Mouse (Mus musculus) megakaryocyte-erythroid progenitor cell, adult 5-6 weeks (primary cell): ENCODE data around the gene Kiss1r. TPM values are rescaled to one million over a fixed set of nuclear protein-coding genes. Genes with fewer than 3 reads are reported as not detected.
A peak's percentile ranks its signal among the peaks of the same experiment; 100 is the strongest.
"Not testable (repeated sequence)": the region's sequence is repeated elsewhere in the genome, so short reads cannot be mapped to it uniquely, and the experiment has no call there.

Source experiments
- ATAC-seq: replicated peaks from 2 replicates; pipeline ENCODE4 v1.8.0; 2016; ENCODE audit warnings: mild to moderate bottlenecking, inconsistent platforms; ENCODE audit not compliant: severe bottlenecking, poor library complexity, low FRiP score, low TSS enrichment
- total RNA-seq, 2 experiments: library from RNA; stranded (forward) in 1 of 2; stranded (reverse) in 1 of 2; fragments of 200-1000, 215-1000 nt in 1 of 2; fragments of >200 nt in 1 of 2; fragmentation: Nextera tagmentation in 1 of 2; gene quantifications; 2 replicates each; pipeline ENCODE4 v1.2.3; 2014 to 2017

Gene Kiss1r
- total RNA-seq, 2 experiments from 2014 or later = 0.31 TPM; not detected in 1

DNA sequence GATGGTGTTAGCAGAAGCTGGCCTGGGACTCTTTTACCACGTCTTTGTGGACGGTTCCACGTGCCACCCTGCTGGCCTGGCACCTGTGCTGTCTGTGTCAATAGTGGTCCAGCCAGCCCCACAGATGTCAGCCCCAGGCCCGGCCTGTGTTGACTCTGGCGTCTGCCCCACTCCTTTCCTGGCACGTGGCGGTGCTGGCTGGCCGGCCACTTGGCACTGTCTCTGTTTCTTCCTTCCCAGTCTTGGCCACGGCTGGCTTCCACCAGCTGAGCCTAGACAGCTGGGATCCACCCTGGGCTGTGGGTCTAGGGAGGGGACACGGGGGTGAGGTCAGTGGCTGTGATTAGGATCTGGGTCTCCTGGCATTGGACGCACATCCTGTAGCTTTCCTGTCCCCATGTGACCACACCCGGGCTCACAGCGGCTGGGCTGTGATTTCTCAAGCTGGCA, 17.5 kb downstream of the Kiss1r start:
- ATAC-seq = no peak

GRCm38 (mm10) chr10:79934794-79935569, 18.2 kb downstream of the Kiss1r start:
- ATAC-seq = no peak

GRCm38 (mm10) chr10:79936284-79936910, 19.6 kb downstream of the Kiss1r start:
- 0 out of 2 replicates have a peak, but pooled peaks have one; percentile 4 for ATAC-seq

DNA sequence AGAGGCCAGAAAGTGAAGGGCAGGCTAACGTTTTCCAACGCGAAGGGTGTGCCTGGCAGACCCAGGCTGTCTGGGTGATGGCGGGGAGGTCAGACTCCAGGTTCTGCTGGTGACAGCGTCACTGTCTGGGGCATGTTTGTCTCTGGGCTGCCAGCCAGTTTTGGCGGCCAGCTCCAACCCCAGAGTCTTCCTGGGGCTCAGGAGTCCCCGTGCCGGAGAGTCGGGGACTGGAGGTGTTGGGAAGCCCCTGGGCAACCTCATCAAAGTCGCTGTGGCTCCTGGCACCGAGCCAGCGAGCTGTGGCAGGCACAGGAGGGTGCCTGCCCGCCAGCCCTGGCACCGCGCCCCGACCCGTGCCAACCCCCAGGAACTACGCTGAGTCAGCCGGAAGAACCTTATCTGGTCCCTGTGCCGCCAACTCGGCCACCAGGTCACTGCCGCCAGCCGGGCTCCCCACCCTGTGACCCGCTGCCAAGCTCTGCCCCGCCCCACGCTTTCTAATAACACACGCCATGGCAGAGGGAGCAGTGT, 20.2 kb downstream of the Kiss1r start:
- peak; percentile 84 for ATAC-seq

DNA sequence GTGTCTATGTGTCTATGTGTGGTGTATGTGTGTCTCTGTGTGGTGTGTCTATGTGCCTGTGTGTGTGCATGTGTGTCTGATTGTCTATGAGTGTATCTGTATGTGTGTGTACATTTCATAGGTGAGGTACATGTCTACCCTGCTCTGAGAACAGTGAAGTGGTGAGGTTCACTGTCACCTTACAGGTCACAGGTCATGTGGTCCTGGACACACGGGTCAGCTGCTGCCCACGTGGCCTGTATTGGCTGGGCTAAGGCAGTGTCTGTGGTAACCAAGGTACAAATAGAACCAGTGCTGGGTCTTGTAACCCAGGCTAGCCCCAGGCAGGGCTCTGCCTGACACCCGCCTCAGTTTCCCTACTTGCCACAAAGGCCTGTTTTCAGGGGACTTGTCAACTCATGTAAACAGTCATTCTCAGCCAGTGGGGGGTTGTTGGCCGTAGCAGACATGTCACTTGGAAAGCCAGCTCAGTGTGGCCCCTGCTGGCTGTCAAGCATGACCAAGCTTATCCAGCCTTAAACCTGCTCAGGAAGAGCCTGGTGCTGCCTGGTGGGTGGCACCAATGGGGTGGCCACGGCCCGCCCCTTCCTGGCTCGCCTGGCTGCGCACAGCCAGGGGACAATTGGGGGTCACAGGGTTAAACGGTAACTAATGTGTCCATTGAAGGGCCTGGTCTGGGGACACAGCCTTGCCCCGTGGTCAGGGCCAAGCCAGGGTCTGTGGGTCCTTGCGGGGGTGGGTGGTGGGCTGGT, 21.2 kb downstream of the Kiss1r start:
- ATAC-seq = 0 out of 2 replicates have a peak, but pooled peaks have one; percentile 10

GRCm38 (mm10) chr10:79940749-79941148, 24.0 kb downstream of the Kiss1r start:
- no peak for ATAC-seq

DNA sequence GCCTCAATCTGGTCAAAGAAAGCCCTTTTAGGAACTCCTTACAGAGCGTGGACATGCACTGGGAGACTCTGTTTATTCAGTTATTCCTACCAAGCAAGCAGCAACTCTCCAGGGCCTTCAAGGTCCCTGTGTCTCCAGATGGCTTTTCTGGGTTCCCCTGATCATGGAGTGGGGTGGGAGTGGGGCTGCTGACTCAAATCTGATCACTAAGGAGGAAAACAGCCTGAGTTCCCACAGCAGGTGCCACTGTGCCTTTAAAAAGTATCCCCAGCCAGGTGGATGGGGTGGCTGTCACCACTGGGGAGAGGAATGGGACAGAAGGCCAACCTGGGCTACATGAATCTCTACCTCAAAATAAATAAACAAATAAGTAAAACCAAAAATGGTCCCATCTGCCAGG, 26.2 kb downstream of the Kiss1r start:
- ATAC-seq = no peak

- no peak for ATAC-seq
These were observed 26.7 kb downstream of the Kiss1r start for GRCm38 (mm10) chr10:79943471-79943901.

DNA sequence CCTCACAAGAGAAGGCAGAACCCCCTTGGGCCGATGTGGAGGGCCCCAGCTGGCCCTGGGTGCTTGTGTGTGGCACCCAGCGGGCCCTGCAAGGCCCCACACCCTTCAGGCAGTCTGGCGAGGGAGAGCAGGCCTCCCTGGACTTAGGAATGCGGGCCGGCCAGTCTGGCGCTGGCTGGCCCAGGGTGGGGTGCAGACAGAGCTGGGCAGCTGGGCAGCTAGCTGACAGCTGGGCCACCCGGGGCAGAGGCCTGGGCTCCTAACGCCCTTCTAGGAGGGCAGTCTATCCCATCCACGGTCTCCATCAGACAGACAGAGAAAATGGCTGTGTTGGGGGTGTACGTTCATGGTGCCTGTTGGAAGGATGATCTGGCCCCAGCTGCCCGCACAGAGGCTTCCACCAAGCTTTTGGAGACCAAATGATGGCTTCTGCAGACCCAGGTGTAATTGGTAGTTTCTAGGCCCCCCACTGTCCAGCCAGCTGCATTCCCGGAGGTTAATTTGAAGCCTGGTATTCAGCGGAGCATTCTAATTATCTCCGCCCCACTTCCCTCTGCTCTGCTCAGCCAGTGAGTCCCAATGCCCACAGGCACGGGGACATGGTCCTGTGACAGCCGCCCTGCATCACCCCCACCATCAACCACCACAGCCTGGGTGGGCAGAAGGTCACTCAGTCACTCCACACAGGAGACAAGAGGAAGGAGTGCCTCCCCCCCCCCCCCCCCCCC, 28.9 kb downstream of the Kiss1r start:
- no peak for ATAC-seq

DNA sequence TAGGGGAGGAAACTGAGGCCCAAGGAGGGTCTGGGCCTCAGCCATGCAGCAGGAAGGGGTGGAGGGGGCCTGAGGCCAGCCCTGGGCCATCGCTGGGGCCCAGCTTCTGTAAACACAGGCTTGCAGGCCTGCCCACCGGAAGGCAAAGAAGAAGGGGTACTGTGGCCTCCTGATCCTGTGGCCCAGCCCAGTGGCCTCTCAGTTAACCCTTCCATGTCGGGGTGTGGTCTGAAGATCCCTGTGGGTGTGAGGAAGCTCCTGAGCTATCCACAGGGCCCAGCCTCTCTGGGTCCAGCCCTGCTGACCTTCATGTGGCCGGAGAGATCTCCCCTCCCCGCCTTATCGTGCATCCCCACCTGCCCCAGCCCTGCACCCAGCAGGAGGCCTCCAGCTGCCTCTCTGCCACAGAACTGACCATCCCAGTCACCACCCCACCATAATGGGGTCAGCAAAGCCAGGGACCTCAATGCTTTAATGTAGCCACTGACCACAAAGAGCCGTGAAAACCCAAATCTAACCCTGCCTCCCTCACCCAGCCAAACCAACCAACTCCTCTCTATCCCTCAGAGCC, 30.1 kb downstream of the Kiss1r start:
- no peak for ATAC-seq

GRCm38 (mm10) chr10:79947502-79947901, 30.7 kb downstream of the Kiss1r start:
- ATAC-seq = no peak

DNA sequence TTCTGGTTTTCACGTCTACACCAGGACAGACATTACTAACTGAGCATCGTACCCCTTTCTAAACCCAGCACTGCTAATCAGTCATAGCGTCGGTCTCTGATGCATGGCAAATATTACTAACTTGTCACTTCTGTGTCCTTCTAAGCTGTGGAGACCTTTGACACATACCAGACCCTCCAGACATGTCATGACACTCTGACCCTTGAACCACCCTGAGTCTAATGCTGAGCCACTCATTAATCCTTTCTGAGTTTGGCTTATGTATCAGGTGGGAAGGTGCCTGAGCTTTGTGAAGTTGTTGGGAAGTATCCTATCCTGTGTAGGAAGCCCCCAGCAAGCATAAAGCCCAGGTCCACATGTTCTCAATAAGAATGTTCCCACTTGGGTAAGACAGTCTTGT, 33.1 kb downstream of the Kiss1r start:
- ATAC-seq = no peak

DNA sequence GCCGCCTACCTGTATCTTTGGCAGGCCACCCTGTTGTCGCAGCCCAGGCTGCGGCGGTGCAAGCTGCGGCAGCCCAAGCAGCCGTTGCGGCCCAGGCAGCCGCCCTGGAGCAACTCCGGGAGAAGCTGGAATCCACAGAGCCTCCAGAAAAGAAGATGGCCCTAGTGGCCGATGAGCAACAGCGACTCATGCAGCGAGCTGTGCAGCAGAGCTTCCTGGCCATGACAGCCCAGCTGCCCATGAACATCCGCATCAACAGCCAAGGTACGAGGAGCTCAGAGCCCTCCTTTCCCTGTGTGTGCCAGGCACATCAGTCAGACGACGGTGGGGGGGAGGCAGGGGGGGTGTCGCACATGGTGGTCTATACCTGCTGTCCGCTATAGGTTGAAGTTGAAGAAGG, 33.9 kb downstream of the Kiss1r start:
- no peak for ATAC-seq

DNA sequence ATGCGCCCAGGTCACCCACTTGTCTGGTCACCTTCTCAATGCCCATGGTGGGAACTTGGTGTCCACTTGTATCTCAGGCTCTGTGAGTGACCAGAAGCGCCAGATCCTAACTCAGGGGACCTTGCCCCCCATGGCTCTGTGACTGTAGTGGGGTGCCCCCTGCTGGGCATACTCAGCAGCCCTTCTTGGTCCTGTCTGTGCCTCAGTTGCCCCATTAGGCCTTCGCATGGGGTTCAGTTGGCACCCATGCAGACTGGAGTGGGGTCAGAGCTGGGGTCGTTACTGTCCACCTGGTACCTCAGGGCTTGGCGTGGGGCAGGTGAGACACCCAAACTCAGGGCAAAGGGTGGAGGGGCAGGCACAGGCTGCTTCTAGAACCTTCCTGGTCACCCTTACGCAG, 37.2 kb downstream of the Kiss1r start:
- no peak for ATAC-seq

- no peak for ATAC-seq
These were observed 38.9 kb downstream of the Kiss1r start for GRCm38 (mm10) chr10:79955691-79956090.

DNA sequence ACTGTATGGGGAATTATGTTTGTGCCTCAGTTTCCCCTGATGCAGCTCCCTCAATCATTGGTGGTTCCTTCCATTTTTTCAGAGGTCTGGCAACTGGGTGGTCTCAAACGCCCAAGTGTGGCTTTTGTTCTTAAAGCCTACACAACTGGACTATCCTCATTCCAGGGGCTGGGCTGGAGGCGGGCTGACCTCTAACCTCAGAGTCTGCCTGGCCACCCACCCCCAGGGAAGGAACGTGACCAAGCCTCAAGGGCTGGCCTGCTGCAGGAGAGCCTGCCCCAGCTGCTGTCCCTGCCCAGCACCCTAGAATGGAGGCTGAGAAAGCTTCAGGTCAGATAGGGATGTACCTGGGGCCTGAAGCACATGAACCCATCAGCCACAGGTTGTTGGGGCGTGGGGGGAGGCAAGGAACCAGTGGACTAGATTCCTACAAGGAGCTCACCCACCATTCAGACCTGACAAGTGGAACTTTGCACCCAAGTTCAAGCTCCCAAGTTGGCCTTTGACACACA, 39.9 kb downstream of the Kiss1r start:
- ATAC-seq = no peak

GRCm38 (mm10) chr10:79958140-79958816, 41.5 kb downstream of the Kiss1r start:
- ATAC-seq = peak; percentile 63

DNA sequence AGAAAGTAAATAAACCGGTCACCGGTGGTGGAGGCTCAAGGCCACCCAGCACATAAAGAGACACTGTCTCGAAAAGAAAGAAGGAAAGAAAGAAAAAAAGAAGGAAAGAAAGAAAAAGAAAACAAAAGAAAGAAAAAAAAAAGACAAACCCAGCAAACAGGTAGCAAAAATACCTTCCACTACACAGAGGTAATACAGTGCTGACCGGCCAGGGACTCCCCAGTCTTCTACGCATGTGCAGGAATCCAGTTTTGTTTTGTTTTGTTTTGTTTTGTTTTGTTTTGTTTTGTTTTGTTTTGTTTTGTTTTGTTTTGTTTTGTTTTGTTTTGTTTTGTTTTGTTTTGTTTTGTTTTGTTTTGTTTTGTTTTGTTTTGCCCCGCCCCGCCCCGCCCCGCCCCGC, 42.6 kb downstream of the Kiss1r start:
- not testable (repeated sequence) for ATAC-seq
